Mouse (Mus musculus) forebrain, embryonic 15.5 days (tissue): ENCODE results near the gene Tbc1d9b. TPM values are rescaled to one million over a fixed set of nuclear protein-coding genes. Genes with fewer than 3 reads are reported as not detected.

Source experiments
- ATAC-seq: fragments of 200-750 bp; cut with Nextera tagmentation; replicated peaks from 2 replicates; pipeline ENCODE4 v1.8.0; 2017; ENCODE audit warnings: mild to moderate bottlenecking, moderate TSS enrichment, moderate library complexity
- H3K27ac ChIP-seq: fragments of 300-500 bp; sonication (generic); replicated peaks from 2 replicates; pipeline ENCODE4 v1.5.1; 2015; ENCODE audit warnings: mild to moderate bottlenecking, inconsistent platforms
- H3K27me3 ChIP-seq: fragments of 300-500 bp; sonication (generic); 2 replicates; pipeline ENCODE4 v1.6.1; 2015; ENCODE audit warnings: inconsistent platforms
- H3K36me3 ChIP-seq: fragments of 300-500 bp; sonication (generic); 2 replicates; pipeline ENCODE4 v1.6.1; 2015; ENCODE audit warnings: mild to moderate bottlenecking, inconsistent platforms
- H3K4me1 ChIP-seq: fragments of 300-500 bp; sonication (generic); 2 replicates; pipeline ENCODE4 v1.6.1; 2015; ENCODE audit warnings: inconsistent platforms
- H3K4me2 ChIP-seq: fragments of 300-500 bp; sonication (generic); replicated peaks from 2 replicates; pipeline ENCODE4 v1.6.1; 2015; ENCODE audit warnings: mild to moderate bottlenecking, inconsistent platforms
- H3K4me3 ChIP-seq: fragments of 300-500 bp; sonication (generic); 2 replicates; pipeline ENCODE4 v1.5.1; 2015; ENCODE audit warnings: mild to moderate bottlenecking, inconsistent platforms
- H3K9ac ChIP-seq: fragments of 300-500 bp; sonication (generic); replicated peaks from 2 replicates; pipeline ENCODE4 v1.6.1; 2015; ENCODE audit warnings: mild to moderate bottlenecking, inconsistent platforms
- H3K9me3 ChIP-seq: fragments of 300-500 bp; sonication (generic); 2 replicates; pipeline ENCODE4 v1.6.1; 2016; ENCODE audit warnings: inconsistent platforms
- WGBS: fragments of 180-500 bp; shearing (Covaris S2); methylation state at CpG from one replicate; pipeline ENCODE4 v1.1.7; 2015; ENCODE audit warnings: mixed read lengths; 5-methylcytosine and 5-hydroxymethylcytosine counted together
- polyA plus RNA-seq: library from polyadenylated mRNA; unstranded; fragments of >200 nt; fragmentation: Nextera tagmentation; extraction: Ambion mirVana; gene quantifications from 2 replicates; pipeline ENCODE4 v1.2.1, GENCODE M21; 2015

Gene Tbc1d9b
- polyA plus RNA-seq, 1 experiment from 2014 or later = 37.0 TPM

DNA sequence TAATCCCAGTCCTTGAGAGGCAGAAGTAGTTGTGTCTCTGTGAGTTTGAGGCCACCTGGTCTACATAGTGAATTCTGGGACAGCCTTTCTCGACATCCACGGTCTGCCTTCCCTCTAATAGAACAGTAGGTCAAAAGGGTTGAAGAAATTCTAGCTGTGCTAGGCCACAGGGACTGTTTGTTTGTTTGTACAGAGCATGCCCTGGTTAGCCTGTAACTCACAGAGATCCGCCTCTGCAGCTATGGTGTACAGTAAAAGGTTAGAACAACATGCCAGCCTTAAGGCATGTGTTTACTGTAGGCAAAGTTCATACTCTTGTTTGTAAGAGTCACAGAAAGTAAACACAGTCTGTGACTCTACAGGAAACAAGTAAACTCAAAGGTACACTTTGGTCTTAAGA is 53.6 kb downstream of the Tbc1d9b start:
- no peak overlapping the region for H3K27ac ChIP-seq
- H3K4me1 ChIP-seq = no peaks in the 10 kb centered on the region
- no peak overlapping the region for H3K9ac ChIP-seq
- 84% methylated on average over 3 of the region's 3 CpGs for WGBS
- no peaks in the 10 kb centered on the region for H3K27me3 ChIP-seq
- no peak overlapping the region for H3K4me2 ChIP-seq
- no peak for ATAC-seq
- no peak overlapping the region for H3K4me3 ChIP-seq
- no peaks in the 10 kb centered on the region; the same call in 1 of the 2 replicates for H3K36me3 ChIP-seq
- no peaks in the 10 kb centered on the region for H3K9me3 ChIP-seq

DNA sequence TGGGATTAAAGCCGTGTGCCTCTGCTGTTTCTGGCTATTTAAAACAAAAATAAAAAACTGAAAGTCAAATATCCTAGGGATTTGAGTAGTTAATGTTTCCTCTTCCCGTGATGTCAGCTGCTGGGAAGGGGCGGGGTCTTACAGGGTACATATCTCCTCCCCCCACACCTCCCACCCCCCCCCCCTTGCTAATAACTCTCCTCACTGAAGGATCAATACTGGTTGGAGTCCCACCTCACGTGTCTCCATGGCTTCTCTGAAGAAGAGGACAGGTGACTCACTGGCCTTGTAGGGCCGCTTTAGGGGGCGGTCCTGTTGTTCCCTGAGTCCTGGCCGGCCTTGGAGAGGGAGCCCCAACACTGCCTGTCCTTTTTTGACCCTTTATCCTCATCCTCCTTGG is 57.5 kb downstream of the Tbc1d9b start:
- Histone ChIP-seq H3K4me1 (no peaks in the 10 kb centered on the region), H3K27ac (no peak overlapping the region), H3K9ac (no peak overlapping the region), H3K9me3 (no peaks in the 10 kb centered on the region), H3K27me3 (no peaks in the 10 kb centered on the region), H3K36me3 (no peaks in the 10 kb centered on the region; the same call in 1 of the 2 replicates), H3K4me3 (no peak overlapping the region), H3K4me2 (no peak overlapping the region)
- ATAC-seq = no peak
- whole genome bisulfite sequencing = 78% methylated on average over 7 of the region's 7 CpGs

DNA sequence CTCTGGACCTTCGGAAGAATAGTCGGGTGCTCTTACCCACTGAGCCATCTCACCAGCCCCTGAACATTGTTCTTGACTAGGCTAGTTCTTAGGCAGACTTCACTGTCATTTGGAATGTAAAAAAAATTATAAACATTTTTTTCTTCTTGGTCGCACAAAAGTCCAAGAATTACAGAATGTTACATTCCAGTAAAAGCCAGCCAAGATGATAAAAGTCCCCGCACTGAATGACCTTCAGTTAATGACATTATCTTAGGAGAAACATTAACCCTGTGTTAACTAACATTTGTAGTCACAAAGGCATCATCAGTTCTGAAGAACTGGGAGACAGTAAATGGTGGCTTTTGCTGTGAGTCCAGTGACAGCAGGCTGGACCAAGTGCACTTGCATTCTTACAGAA is 59.2 kb downstream of the Tbc1d9b start:
- no peak overlapping the region for H3K4me2 ChIP-seq
- H3K9ac ChIP-seq = no peak overlapping the region
- 94% methylated on average over 4 of the region's 4 CpGs for WGBS
- no peak for ATAC-seq
- no peak overlapping the region for H3K27ac ChIP-seq
- no peaks in the 10 kb centered on the region for H3K4me1 ChIP-seq
- H3K9me3 ChIP-seq = no peaks in the 10 kb centered on the region
- no peaks in the 10 kb centered on the region; the same call in 1 of the 2 replicates for H3K36me3 ChIP-seq
- no peaks in the 10 kb centered on the region for H3K27me3 ChIP-seq
- no peak overlapping the region for H3K4me3 ChIP-seq

DNA sequence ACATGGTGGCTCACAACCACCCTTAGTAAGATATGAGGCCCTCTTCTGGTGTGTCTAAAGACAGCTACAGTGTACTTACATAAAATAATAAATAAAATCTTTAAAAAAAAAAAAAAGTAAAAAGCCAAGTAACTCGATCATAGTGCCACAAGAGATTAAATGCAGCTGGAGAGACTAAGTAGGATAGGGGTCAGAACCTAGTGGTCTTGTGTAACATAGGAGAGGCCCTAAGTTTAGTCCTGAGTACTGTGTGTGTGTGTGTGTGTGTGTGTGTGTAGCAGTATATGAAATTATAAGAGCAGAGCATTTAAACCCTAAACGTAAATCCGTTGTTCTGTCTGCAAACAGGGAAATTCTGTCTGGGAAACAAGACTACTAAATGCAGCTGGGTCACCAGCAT is 61.1 kb downstream of the Tbc1d9b start:
- Histone ChIP-seq H3K9ac (no peak overlapping the region), H3K27me3 (no peaks in the 10 kb centered on the region), H3K27ac (no peak overlapping the region), H3K4me3 (no peak overlapping the region), H3K4me2 (no peak overlapping the region), H3K36me3 (peaks cover 3% of the 10 kb centered on the region), H3K4me1 (no peaks in the 10 kb centered on the region), H3K9me3 (no peaks in the 10 kb centered on the region)
- no peak for ATAC-seq
- 91% methylated on average over 3 of the region's 3 CpGs for WGBS

DNA sequence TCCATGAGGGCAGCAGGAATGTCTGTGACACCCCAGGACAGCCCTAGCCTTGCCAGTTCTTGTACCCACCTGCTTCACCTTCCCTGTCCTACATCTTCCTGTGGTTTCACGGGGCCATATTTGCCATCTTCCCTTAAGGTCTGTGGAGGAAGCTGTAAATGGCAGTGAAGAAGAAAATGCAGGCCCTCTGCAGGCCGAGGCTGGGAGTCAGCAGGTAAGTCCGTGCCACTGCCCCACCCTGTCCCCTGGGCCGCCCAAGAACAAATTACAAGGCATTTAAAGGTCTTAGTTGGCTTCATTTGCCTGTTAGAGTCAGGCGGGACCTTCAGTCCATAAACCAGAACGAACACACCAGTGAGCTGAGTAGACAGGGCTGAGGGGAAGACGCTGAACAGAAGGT is 62.9 kb downstream of the Tbc1d9b start:
- 84% methylated on average over 7 of the region's 7 CpGs for WGBS
- H3K9ac ChIP-seq = no peak overlapping the region
- H3K4me3 ChIP-seq = no peak overlapping the region
- H3K4me1 ChIP-seq = no peaks in the 10 kb centered on the region
- H3K36me3 ChIP-seq = peaks cover 18% of the 10 kb centered on the region
- ATAC-seq = no peak
- no peak overlapping the region for H3K4me2 ChIP-seq
- H3K27ac ChIP-seq = no peak overlapping the region
- H3K9me3 ChIP-seq = no peaks in the 10 kb centered on the region
- no peaks in the 10 kb centered on the region for H3K27me3 ChIP-seq

DNA sequence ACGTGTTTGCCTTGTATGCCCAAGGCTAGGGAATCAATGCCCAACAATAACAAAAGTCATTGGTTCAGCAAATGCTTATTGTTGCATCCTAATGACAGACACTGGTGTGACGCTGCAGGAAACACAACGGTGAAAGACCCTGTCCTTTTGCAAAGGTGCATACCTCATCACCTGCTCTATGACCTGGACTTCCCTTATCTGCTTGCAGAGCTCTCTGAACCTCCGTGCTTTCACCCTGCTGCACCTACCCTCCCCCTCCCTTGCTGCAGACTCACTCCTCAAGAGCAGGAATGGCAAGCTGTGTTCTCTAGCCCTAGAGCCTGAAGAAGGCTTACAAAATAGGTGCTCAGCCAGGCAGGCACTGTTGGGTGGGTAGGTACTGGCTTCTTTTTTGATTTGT is 63.6 kb downstream of the Tbc1d9b start:
- no peak for ATAC-seq
- no peak overlapping the region for H3K4me2 ChIP-seq
- H3K9ac ChIP-seq = no peak overlapping the region
- WGBS = 88% methylated on average over 4 of the region's 4 CpGs
- H3K27ac ChIP-seq = no peak overlapping the region
- H3K4me3 ChIP-seq = no peak overlapping the region
- H3K36me3 ChIP-seq = peaks cover 25% of the 10 kb centered on the region
- no peaks in the 10 kb centered on the region for H3K4me1 ChIP-seq
- no peaks in the 10 kb centered on the region for H3K9me3 ChIP-seq
- no peaks in the 10 kb centered on the region for H3K27me3 ChIP-seq

DNA sequence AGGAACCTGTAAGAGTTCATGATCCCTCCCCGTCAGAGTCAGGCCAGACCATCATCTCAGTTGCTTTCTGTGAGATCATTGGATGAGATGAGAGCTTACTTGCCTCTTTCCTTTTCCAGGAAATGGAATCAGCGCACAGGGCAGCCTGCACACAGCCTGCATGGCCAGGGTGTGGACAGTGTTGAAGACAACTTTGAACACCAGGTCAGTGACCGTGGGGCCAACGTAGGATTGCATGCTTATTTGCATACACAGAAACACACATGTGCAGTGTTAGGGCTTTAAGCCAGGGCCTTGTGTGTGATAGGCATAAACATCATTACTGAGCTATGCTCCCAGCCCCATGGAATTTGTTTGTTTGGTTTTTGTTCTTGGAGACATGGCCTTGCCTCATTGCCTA is 66.3 kb downstream of the Tbc1d9b start:
- Histone ChIP-seq H3K4me3 (no peak overlapping the region), H3K36me3 (peaks cover 52% of the 10 kb centered on the region), H3K27ac (no peak overlapping the region), H3K9ac (no peak overlapping the region), H3K9me3 (no peaks in the 10 kb centered on the region), H3K4me2 (no peak overlapping the region), H3K4me1 (no peaks in the 10 kb centered on the region), H3K27me3 (no peaks in the 10 kb centered on the region)
- ATAC-seq = no peak
- WGBS = 93% methylated on average over 4 of the region's 4 CpGs

DNA sequence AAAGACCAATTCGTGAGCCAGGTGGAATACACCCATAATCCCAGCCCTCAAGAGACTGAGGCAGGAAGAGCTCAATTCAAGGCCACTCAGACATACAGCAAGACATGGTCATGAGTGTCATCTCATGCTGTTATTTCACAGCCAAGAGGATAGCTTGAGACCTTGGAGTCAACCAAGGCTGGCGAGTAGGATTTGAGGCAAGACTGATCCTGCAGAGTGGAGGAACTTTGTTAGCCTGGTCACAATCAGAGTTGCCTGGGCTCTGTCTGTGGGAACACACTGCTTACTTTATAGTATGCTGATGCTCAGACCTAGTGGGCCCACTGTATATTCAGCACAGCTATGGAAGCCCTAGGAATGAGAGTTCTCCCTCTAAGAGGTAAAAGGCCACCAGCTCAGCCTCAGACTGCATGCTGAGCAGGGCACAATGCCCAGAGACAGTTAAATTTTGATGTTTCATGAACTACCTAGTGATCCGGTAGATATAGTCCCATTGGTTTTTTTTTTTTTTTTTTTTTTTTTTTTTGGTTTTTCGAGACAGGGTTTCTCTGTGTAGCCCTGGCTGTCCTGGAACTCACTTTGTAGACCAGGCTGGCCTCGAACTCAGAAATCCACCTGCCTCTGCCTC is 67.1 kb downstream of the Tbc1d9b start:
- 90% methylated on average over 4 of the region's 5 CpGs for WGBS
- H3K27ac ChIP-seq = no peak overlapping the region

DNA sequence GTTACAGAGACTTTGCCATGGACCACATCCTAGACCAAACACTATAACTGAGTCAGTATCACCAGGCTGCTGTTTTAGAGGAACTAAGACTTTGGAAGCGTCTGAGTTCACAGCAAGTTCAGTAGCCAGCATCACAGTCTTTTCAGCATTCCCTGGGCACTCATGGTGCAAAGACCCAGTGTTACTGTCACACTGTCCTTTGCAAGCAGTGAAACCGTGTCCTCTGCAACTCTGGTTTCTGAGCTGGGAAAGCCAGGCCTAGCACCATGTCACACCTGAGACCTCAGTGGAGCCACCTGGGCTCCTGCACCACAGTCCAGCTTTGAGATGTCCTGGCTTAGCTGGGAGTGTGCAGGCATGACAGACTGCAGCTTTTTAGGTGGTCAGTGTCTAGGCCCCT is 67.7 kb downstream of the Tbc1d9b start:
- Histone ChIP-seq H3K4me2 (no peak overlapping the region), H3K4me1 (no peaks in the 10 kb centered on the region), H3K27me3 (no peaks in the 10 kb centered on the region), H3K4me3 (no peak overlapping the region), H3K9ac (no peak overlapping the region), H3K27ac (no peak overlapping the region), H3K9me3 (no peaks in the 10 kb centered on the region), H3K36me3 (peaks cover 64% of the 10 kb centered on the region)
- ATAC-seq = no peak
- WGBS = 91% methylated on average over 2 of the region's 2 CpGs

More for the DNA sequence above, 67.1 kb downstream of the Tbc1d9b start:
- ATAC-seq = no peak
- Histone ChIP-seq H3K36me3 (peaks cover 61% of the 10 kb centered on the region), H3K9me3 (no peaks in the 10 kb centered on the region), H3K4me3 (no peak overlapping the region), H3K27me3 (no peaks in the 10 kb centered on the region), H3K4me2 (no peak overlapping the region), H3K9ac (no peak overlapping the region), H3K4me1 (no peaks in the 10 kb centered on the region)

DNA sequence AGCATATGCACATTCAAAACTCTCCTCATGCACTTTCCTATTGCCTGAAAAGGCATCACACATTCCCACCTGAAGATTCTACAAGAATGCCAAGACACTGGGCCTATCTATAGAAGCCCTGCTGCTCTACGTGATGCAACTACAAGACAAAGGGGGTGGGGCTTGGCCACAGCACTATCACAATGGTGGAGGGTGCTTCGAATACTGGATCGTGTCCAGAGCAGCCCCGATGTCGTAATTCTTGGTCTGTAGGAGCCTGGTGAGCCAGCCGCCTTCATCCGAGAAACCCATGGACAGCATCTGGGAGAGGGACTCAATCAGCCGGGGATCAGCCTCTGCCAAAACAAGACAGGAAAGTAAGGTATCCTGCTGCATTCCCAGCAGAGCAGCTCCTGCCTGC is 69.4 kb downstream of the Tbc1d9b start:
- no peaks in the 10 kb centered on the region for H3K27me3 ChIP-seq
- H3K27ac ChIP-seq = no peak overlapping the region
- H3K36me3 ChIP-seq = peaks cover 80% of the 10 kb centered on the region
- H3K9me3 ChIP-seq = no peaks in the 10 kb centered on the region
- H3K4me1 ChIP-seq = no peaks in the 10 kb centered on the region
- H3K4me3 ChIP-seq = no peak overlapping the region
- no peak overlapping the region for H3K4me2 ChIP-seq
- no peak for ATAC-seq
- H3K9ac ChIP-seq = no peak overlapping the region
- WGBS = 86% methylated on average over 8 of the region's 8 CpGs

DNA sequence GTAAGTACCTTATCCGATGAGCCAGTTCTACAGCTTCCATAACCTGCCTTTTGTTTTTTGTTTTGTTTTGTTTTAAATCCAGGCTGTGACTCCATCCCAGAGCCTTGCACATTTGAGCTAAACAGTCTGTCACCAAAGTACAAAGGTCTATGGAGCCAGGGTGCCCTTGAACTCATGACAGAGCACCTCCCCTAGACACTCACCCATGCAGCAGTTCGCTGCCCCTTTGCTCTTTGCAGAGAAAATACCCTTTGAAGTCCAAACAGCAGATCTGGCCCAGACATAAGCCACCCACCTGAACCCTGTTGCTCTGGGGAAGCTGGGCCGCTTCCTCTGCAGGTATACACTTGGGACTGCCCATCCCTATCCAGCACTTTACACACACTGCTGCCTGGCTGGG is 70.4 kb downstream of the Tbc1d9b start:
- H3K4me2 ChIP-seq = no peak overlapping the region
- H3K9ac ChIP-seq = no peak overlapping the region
- peaks cover 90% of the 10 kb centered on the region for H3K36me3 ChIP-seq
- 92% methylated on average over 3 of the region's 3 CpGs for WGBS
- no peak overlapping the region for H3K27ac ChIP-seq
- H3K4me3 ChIP-seq = no peak overlapping the region
- no peaks in the 10 kb centered on the region for H3K4me1 ChIP-seq
- H3K9me3 ChIP-seq = no peaks in the 10 kb centered on the region
- no peak for ATAC-seq
- no peaks in the 10 kb centered on the region for H3K27me3 ChIP-seq

DNA sequence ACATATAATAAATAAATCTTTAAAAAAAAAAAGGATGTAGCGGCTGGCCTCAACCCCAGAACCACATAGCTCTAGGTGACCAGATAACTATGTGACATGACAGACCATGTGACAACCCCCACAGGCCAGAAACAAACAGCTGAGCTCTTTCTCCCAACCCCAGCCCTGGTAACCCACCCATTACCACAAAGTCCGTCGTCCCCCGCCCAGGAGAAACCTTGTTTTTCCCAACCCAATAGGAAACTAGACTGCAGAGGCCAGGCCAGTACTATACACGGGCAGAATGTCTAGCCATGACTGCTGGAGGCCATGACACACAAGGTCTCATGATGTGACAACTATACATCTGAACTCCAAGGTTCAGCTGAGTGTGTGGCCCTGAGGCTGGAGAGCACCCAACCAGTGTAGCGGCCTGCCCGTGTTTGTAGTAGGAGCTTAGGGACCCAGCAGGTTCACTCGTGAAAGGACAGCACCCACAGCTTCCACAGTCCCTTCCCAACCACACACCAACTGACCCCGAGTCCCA is 72.2 kb downstream of the Tbc1d9b start:
- Histone ChIP-seq H3K27ac (no peak overlapping the region), H3K36me3 (peaks cover 87% of the 10 kb centered on the region), H3K4me1 (peaks cover 3% of the 10 kb centered on the region; the same call in 1 of the 2 replicates), H3K4me3 (no peak overlapping the region), H3K9me3 (no peaks in the 10 kb centered on the region), H3K9ac (no peak overlapping the region), H3K27me3 (no peaks in the 10 kb centered on the region), H3K4me2 (no peak overlapping the region)
- no peak for ATAC-seq
- WGBS = 94% methylated on average over 9 of the region's 9 CpGs

DNA sequence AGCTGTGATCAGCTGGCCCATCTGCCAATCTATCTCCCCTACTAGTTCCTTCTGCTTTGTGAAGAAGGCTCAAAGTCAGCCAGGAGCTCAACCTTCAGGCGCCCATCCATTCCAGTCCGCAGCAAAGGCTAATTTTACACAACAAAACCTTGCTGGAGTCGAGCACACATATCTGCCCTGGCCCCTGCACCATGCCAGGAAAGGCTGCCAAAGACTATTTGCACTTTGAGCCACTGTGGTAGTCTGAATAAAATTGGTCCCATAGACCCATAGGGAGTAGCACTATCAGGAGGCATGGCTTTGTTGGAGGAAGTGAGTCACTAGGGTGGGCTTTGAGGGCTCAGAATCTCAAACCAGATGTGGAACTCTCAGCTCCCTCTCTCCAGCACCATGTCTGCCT is 74.2 kb downstream of the Tbc1d9b start:
- Histone ChIP-seq H3K4me3 (no peak overlapping the region), H3K9me3 (no peaks in the 10 kb centered on the region), H3K36me3 (peaks cover 69% of the 10 kb centered on the region), H3K9ac (no peak overlapping the region), H3K27ac (no peak overlapping the region), H3K4me2 (no peak overlapping the region), H3K27me3 (no peaks in the 10 kb centered on the region), H3K4me1 (peaks cover 15% of the 10 kb centered on the region)
- no peak for ATAC-seq
- WGBS = 84% methylated on average over 3 of the region's 3 CpGs
